Mouse (Mus musculus) forebrain, embryonic 12.5 days (tissue): ENCODE measurements around the gene Rpl27a. TPM values are rescaled to one million over a fixed set of nuclear protein-coding genes. Genes with fewer than 3 reads are reported as not detected.

ENCODE experiments used
- microRNA-seq: library from miRNA; unstranded; fragments of <30 nt; microRNA quantifications from one replicate; pipeline ENCODE4, GENCODE M21; 2017
- polyA plus RNA-seq: library from polyadenylated mRNA; unstranded; fragments of >200 nt; fragmentation: Nextera tagmentation; extraction: Ambion mirVana; gene quantifications from 2 replicates; pipeline ENCODE4 v1.2.1, GENCODE M21; 2016

Rpl27a gene
- polyA plus RNA-seq, 1 experiment from 2014 or later, result 98.3 TPM

Small RNAs within 50 kb of the gene (microRNA-seq; reads per million reads assigned to microRNA genes)
- gene Gm47284, result not detected

Other genes with a start within 250 kb of the Rpl27a start
- gene Stk33, start 80.1 kb upstream of the Rpl27a start, polyA plus RNA-seq, result 12.0 and 12.6 TPM in 2 replicates
- gene Trim66, start 11.0 kb upstream of the Rpl27a start, polyA plus RNA-seq, result 0.64 and 1.6 TPM in 2 replicates
- 24.6 and 26.0 TPM in 2 replicates for gene St5, start 184.5 kb downstream of the Rpl27a start, polyA plus RNA-seq
- 15.6 and 17.4 TPM in 2 replicates for gene Akip1, start 184.5 kb downstream of the Rpl27a start, polyA plus RNA-seq
- gene BC051019, start 204.7 kb downstream of the Rpl27a start, polyA plus RNA-seq, result not detected in 2 replicates
- not detected in 2 replicates for gene Ascl3, start 212.6 kb downstream of the Rpl27a start, polyA plus RNA-seq
- gene Tmem9b, start 233.7 kb downstream of the Rpl27a start, polyA plus RNA-seq, result 48.9 and 49.8 TPM in 2 replicates